Mouse (Mus musculus): Measurements from ENCODE around the gene Washc1. TPM values are rescaled to one million over a fixed set of nuclear protein-coding genes. Genes with fewer than 3 reads are reported as not detected.
A peak's percentile ranks its signal among the peaks of the same experiment; 100 is the strongest.

Washc1 gene
- polyA plus RNA-seq, 1 experiment from 2014 or later = 27.6 TPM

DNA sequence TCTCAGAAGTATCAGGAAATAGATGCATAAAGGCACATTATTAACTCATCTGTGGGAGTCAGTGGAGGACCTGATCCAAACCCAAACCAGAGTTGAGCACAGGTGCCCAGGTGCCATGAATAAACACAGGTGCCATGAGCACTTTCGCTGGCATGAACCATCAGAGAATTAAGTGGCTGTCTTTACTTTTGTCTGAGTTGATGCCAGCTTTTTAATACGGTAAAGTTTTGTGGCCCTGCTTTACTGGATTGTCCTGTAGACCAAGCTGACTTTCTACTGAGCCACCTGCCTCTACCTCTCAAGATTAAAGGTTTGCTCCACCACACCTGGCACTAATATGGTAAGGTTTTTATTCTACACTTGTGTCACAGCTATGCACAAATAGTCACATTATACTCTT, 19.3 kb upstream of the Washc1 start:
- no peak for ATAC-seq (ENCODE audit: low FRiP score, low TSS enrichment)
- H3K9ac ChIP-seq (ENCODE audit: low read length) = no peak overlapping the region

GRCm38 (mm10) chr17:66092664-66093063, 18.7 kb upstream of the Washc1 start:
- Histone ChIP-seq H3K27ac (replicated peaks) (peak overlapping the region; percentile 30; the same call in 1 of the 2 replicates), H3K9ac (ENCODE audit: low read length) (no peak overlapping the region), H3K36me3 (ENCODE audit: control insufficient read depth, insufficient read depth, low read length) (0 out of 2 replicates have a peak, but pooled peaks cover 3% of the 10 kb centered on the region), H3K9me3 (ENCODE audit: control insufficient read depth, low read length) (no peaks in the 10 kb centered on the region), H3K4me3 (ENCODE audit: low read depth, low read length) (no peak overlapping the region), H3K4me2 (replicated peaks; ENCODE audit: low read depth) (no peak overlapping the region), H3K4me1 (replicated peaks; ENCODE audit: control insufficient read depth, insufficient read depth) (no peaks in the 10 kb centered on the region), H3K27me3 (ENCODE audit: control insufficient read depth, insufficient read depth, low read length) (no peaks in the 10 kb centered on the region)
- ATAC-seq (ENCODE audit: low FRiP score, low TSS enrichment) (no peak), DNase-seq (ENCODE audit: low spot score) (no peak)
- no peak for TF ChIP-seq EP300 (optimal IDR thresholded peaks at IDR 0.05)
- TF ChIP-seq CTCF (IDR thresholded peaks at IDR 0.05; ENCODE audit: low read depth) = no peak
- 58% methylated on average over 3 of the region's 3 CpGs for WGBS

More for the DNA sequence above, 19.3 kb upstream of the Washc1 start:
- Histone ChIP-seq H3K27ac (replicated peaks) (peak overlapping the region; percentile 30; the same call in 1 of the 2 replicates), H3K4me3 (ENCODE audit: low read depth, low read length) (no peak overlapping the region), H3K4me1 (replicated peaks; ENCODE audit: control insufficient read depth, insufficient read depth) (no peaks in the 10 kb centered on the region), H3K4me2 (replicated peaks; ENCODE audit: low read depth) (no peak overlapping the region), H3K36me3 (ENCODE audit: control insufficient read depth, insufficient read depth, low read length) (0 out of 2 replicates have a peak, but pooled peaks cover 3% of the 10 kb centered on the region), H3K27me3 (ENCODE audit: control insufficient read depth, insufficient read depth, low read length) (no peaks in the 10 kb centered on the region), H3K9me3 (ENCODE audit: control insufficient read depth, low read length) (no peaks in the 10 kb centered on the region)
- TF ChIP-seq EP300 (optimal IDR thresholded peaks at IDR 0.05) (no peak), CTCF (IDR thresholded peaks at IDR 0.05; ENCODE audit: low read depth) (no peak)
- DNase-seq (ENCODE audit: low spot score) = no peak
- 71% methylated on average over 2 of the region's 2 CpGs for WGBS

- Histone ChIP-seq H3K9me3 (ENCODE audit: control insufficient read depth, low read length) (no peaks in the 10 kb centered on the region), H3K27ac (replicated peaks) (peak overlapping the region; percentile 95), H3K4me1 (replicated peaks; ENCODE audit: control insufficient read depth, insufficient read depth) (0 out of 2 replicates have a peak, but pooled peaks cover 3% of the 10 kb centered on the region), H3K27me3 (ENCODE audit: control insufficient read depth, insufficient read depth, low read length) (no peaks in the 10 kb centered on the region), H3K4me2 (replicated peaks; ENCODE audit: low read depth) (peak overlapping the region; percentile 83), H3K4me3 (ENCODE audit: low read depth, low read length) (peak overlapping the region; percentile 94), H3K36me3 (ENCODE audit: control insufficient read depth, insufficient read depth, low read length) (no peaks in the 10 kb centered on the region), H3K9ac (ENCODE audit: low read length) (peak overlapping the region; percentile 95)
- DNase-seq (ENCODE audit: low spot score) = no peak
- TF ChIP-seq CTCF (IDR thresholded peaks at IDR 0.05; ENCODE audit: low read depth) = no peak
- no peak for TF ChIP-seq EP300 (optimal IDR thresholded peaks at IDR 0.05)
- no peak for ATAC-seq (ENCODE audit: low FRiP score, low TSS enrichment)
- WGBS = under 1% methylated on average over 40 of the region's 41 CpGs
Measured at GRCm38 (mm10) chr17:66100566-66101379, 10.6 kb upstream of the Washc1 start.

DNA sequence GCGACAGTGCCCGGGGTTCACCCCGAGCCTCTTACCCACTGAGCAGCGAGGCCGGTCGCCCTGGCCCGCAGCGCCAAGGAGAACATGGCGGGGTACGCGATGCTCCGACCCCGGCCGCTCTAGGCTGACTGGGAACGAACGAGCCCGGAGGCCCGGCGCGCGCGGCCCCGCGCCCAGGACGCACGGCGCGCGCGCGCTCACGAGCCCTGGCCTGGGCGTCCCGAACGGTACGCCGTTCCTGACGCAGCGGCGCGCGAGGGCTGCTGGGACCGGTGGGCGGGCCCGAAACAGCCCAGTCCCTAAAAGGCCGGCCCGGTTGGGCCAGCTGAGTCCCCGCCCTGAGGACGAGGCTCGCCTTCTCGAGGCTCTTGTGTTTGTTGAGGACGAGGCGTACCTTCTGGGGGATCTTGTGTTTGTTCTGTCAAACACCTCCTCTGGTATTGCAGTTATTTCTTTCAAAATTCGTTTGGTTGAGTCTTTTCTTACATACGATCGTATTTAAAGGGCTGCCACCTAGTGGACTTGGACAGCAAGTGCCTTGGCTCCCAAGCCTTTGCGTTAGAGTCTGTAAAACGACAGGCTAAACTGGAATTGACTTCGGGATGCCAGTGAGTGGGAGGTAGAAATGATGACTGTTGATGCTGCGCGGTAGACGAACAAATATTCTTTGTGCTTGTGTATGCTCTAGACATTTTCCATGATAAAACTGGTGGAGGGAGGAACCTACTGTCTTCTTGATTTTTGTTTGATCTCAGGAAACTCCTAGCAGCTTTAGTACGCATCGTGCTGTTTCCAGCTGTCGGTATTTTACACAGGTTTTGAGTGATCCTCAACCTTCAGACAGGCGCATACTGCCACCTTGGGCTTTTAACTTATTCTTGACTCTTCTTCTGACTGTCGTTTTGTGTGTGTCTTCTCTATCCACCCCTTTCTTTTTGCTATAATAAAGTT, 9.7 kb upstream of the Washc1 start, which contains the start of gene Ndufv2:
Gene Ndufv2 (minus strand): TSS at position 180 of the 951 bp plus-strand sequence.
- H3K27ac ChIP-seq (replicated peaks) = peak within 1 kb of the TSS; percentile 95
- H3K9me3 ChIP-seq (ENCODE audit: control insufficient read depth, low read length) = no peaks in the 10 kb centered on the region
- H3K4me1 ChIP-seq (replicated peaks; ENCODE audit: control insufficient read depth, insufficient read depth) = 0 out of 2 replicates have a peak, but pooled peaks cover 3% of the 10 kb centered on the region
- H3K36me3 ChIP-seq (ENCODE audit: control insufficient read depth, insufficient read depth, low read length) = no peaks in the 10 kb centered on the region
- peak; percentile 86 for TF ChIP-seq CTCF (IDR thresholded peaks at IDR 0.05; ENCODE audit: low read depth)
- TF ChIP-seq EP300 (optimal IDR thresholded peaks at IDR 0.05) = no peak
- WGBS = under 1% methylated on average over 61 of the region's 67 CpGs
- peak within 1 kb of the TSS; percentile 95 for H3K9ac ChIP-seq (ENCODE audit: low read length)
- peak within 1 kb of the TSS; percentile 83 for H3K4me2 ChIP-seq (replicated peaks; ENCODE audit: low read depth)
- peak within 1 kb of the TSS; percentile 94 for H3K4me3 ChIP-seq (ENCODE audit: low read depth, low read length)
- peak; percentile 97 for DNase-seq (ENCODE audit: low spot score)
- peak; percentile 99 for ATAC-seq (ENCODE audit: low FRiP score, low TSS enrichment)
- no peaks in the 10 kb centered on the region for H3K27me3 ChIP-seq (ENCODE audit: control insufficient read depth, insufficient read depth, low read length)

DNA sequence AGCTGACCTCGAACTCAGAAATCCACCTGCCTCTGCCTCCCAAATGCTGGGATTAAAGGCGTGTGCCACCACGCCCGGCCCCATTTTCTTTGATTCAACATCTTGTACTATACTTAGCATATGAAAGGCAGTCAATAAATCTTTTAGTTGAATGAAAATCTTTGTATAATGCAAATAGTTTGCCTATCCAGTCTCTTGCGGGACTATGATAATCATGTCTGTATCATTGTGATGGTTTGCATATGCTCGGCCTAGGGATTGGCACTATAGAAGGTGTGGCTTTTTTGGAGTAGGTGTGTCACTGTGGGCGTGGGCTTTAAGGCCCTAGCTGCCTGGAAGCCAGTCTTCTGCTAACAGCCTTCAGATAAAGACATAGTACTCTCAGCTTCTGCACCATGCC, 7.3 kb upstream of the Washc1 start:
- WGBS = 78% methylated on average over 7 of the region's 7 CpGs
- Histone ChIP-seq H3K36me3 (ENCODE audit: control insufficient read depth, insufficient read depth, low read length) (no peaks in the 10 kb centered on the region), H3K9ac (ENCODE audit: low read length) (no peak overlapping the region), H3K4me3 (ENCODE audit: low read depth, low read length) (no peak overlapping the region), H3K27ac (replicated peaks) (no peak overlapping the region), H3K4me2 (replicated peaks; ENCODE audit: low read depth) (no peak overlapping the region), H3K4me1 (replicated peaks; ENCODE audit: control insufficient read depth, insufficient read depth) (0 out of 2 replicates have a peak, but pooled peaks cover 3% of the 10 kb centered on the region), H3K9me3 (ENCODE audit: control insufficient read depth, low read length) (no peaks in the 10 kb centered on the region), H3K27me3 (ENCODE audit: control insufficient read depth, insufficient read depth, low read length) (no peaks in the 10 kb centered on the region)
- ATAC-seq (ENCODE audit: low FRiP score, low TSS enrichment) (no peak), DNase-seq (ENCODE audit: low spot score) (no peak)
- TF ChIP-seq EP300 (optimal IDR thresholded peaks at IDR 0.05) = no peak
- TF ChIP-seq CTCF (IDR thresholded peaks at IDR 0.05; ENCODE audit: low read depth) = no peak

Measured in stomach, postnatal 0 days (tissue).